Mouse (Mus musculus) central nervous system, embryonic 18 days (tissue): ENCODE results near the gene Fpgs. TPM values are rescaled to one million over a fixed set of nuclear protein-coding genes. Genes with fewer than 3 reads are reported as not detected.

ENCODE experiments used
- polyA plus RNA-seq: library from polyadenylated mRNA; depleted of rRNA; stranded (reverse); fragments of >200 nt; gene quantifications from 2 replicates; pipeline ENCODE4 v1.2.3, GENCODE M21; 2012; rRNA removed

The Fpgs gene
- polyA plus RNA-seq = 44.7 and 46.5 TPM in 2 replicates

DNA sequence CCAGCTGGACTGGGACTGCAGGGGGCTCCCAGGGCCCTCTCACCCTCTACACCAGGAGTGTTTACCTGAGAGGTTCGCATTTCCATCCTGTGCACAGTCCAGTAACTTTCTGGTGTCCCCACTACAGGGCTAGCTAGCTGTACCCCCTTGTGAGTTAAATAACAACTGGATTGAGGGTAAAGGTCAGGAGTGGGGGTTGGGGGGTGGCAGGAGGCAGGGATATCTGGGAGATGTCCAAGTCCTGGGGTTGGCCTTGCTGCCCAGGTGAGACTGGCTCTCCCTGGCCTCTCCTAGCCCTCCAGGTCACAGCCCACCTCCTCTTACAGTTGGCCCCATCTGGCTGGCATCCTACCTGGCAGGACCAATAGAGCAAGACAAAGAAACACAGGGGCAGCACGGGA is at the start of gene Fpgs:
Gene Fpgs, minus strand, starts transcription at position 125 of the 401 bp plus-strand sequence.

DNA sequence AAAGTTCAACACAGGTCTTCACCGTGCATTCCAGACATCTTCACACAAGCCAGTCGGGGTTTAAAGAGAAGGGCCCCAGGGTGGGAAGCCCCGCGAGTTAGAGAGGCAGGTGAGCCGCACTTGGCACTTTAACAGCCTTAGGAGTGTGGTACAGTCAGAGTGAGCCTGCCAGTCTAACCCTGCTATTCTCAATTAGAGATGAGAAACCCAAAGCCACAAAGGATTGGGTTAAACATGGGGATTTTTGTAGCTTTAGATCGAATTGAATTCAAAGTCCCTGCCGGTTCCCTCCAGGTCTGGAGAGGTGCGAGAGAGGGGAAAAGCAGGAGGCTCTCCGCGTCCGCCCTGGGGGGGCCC is 36.9 kb upstream of the Fpgs start, which contains the start of gene 6330409D20Rik:
Gene 6330409D20Rik, minus strand, starts transcription at position 101 of the 357 bp plus-strand sequence.

DNA sequence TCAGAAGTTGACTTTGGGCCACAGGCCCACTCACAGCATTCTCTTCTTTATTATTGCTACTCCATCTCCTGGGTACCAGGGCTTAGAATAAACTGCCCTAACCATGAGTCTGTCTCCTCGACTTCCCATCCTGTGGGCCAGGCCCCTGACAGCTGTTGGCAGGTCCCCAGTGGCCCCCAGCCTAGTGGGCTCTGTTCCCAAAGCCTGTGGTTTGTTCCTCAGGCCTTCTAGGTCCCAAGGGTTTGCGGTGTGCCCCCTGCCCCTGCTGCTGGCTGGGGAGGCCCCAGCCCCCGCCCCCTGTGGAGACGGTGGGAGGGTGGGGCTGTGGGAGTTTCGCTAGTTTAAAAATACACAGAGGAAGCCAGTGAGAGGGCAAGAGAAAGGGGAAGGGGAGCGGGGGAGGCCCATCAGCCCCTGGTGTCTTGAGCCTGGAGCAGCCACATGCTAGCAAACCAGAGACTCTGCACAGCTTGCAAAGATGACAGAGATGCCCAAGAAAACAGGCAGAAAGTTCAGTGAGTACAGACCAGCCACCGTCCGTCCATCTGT is 16.8 kb upstream of the Fpgs start, which contains the start of gene Sh2d3c:
Gene Sh2d3c, plus strand, starts transcription at position 375 of the 549 bp plus-strand sequence.

DNA sequence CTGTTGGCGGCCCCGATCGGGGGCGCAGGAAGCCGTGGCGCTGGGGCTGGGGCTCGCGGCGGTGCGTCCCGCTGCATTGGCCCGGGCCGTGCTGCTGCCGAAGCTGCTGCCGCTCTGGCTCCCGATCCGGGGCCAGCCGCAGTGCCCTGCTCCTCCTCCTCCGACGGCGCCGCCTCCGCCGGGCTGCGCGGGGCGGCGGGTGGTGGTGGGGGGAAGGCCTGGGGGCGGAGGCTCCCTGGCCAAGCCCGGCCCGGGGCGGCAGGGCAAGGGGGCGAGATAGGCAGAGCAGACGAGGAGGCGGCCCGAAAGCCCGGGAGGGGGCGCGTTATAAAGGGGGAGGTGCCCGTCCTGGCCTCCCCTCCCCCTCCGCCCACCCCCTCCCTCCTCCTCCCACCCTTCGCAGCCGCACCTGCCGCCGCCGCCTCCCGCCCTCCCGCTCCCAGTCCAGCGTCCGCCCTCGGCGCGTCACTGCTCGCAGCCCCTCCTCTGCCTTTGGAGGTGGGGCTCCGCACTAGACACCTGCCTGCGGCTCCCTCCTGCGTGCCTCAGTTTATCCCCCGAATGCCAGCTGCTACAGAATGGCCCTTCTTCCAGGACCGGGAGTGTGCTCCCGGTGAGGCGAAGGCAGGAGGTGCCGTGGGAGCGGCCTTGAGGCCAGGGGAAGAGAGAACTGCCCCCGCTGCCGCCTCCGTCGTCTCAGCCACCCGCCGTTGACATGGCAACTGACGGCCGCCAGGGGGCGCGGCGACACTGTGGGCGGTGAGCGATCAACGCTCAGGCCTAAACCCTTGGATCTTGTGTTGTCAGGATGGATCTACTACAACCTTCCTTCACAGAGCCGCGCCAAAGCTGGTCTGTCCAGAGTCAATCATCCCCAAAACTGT is 9.2 kb upstream of the Fpgs start, which contains the start of gene Cdk9:
Gene Cdk9, minus strand, starts transcription at position 143 of the 884 bp plus-strand sequence.

DNA sequence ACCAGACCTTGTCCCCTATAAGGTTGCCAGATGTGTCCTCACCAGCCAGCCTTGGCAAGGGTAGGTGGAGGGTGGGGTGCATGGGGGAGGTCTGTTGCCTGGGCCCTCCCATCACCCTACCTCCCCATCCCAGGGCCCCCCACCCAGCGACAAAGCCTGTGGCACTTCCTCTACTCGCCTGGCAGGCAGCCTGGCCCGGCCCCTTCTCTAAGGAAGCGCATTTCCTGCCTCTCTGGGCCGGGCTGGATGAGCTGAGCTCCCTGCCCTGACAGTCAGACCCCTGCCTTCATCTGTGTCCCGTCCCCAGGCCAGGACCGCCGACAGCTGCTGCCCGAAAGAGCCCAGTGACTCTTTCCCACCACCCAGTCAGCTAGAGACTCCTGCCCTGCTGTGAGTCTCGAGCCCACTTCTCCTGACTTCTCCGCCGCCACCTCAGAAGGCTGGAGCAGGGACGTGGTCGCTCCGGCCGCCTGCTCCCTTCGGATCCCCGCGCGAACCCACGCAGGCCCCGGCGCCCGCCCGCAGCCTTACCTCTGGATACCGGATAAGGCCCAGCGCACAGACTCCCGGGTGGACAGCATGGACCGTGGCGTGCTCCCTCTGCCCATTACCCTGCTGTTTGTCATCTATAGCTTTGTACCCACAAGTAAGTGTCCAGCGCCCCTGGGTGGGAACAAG is 57.4 kb downstream of the Fpgs start, which contains the start of gene Eng:
Gene Eng, plus strand, starts transcription at position 217 of the 678 bp plus-strand sequence.

Other genes starting within 250 kb of the Fpgs start
- gene Fam102a, start 168.8 kb downstream of the Fpgs start, polyA plus RNA-seq = 7.5 and 8.2 TPM in 2 replicates
- 172 and 187 TPM in 2 replicates for gene Dpm2, start 133.3 kb downstream of the Fpgs start, polyA plus RNA-seq
- 24.2 and 24.6 TPM in 2 replicates for gene Pip5kl1, start 129.3 kb downstream of the Fpgs start, polyA plus RNA-seq
- 0.31 and 0.35 TPM in 2 replicates for gene 9430097D07Rik, start 128.5 kb downstream of the Fpgs start, polyA plus RNA-seq
- gene St6galnac4, start 117.0 kb downstream of the Fpgs start, polyA plus RNA-seq = 29.4 and 30.7 TPM in 2 replicates
- gene St6galnac6, start 104.4 kb downstream of the Fpgs start, polyA plus RNA-seq = 30.7 and 32.0 TPM in 2 replicates
- 53.9 and 56.7 TPM in 2 replicates for gene Ak1, start 82.4 kb downstream of the Fpgs start, polyA plus RNA-seq
- gene Eng, start 57.5 kb downstream of the Fpgs start, polyA plus RNA-seq = 26.1 and 27.6 TPM in 2 replicates
- 196 and 197 TPM in 2 replicates for gene Cdk9, start 8.9 kb upstream of the Fpgs start, polyA plus RNA-seq
- 36.2 and 42.8 TPM in 2 replicates for gene Sh2d3c, start 16.9 kb upstream of the Fpgs start, polyA plus RNA-seq
- gene 6330409D20Rik, start 36.9 kb upstream of the Fpgs start, polyA plus RNA-seq = 3.8 and 4.7 TPM in 2 replicates
- 67.1 and 67.4 TPM in 2 replicates for gene Tor2a, start 53.1 kb upstream of the Fpgs start, polyA plus RNA-seq
- gene Ttc16, start 71.5 kb upstream of the Fpgs start, polyA plus RNA-seq = 1.4 and 2.4 TPM in 2 replicates
- 7.0 and 8.6 TPM in 2 replicates for gene Ptrh1, start 71.6 kb upstream of the Fpgs start, polyA plus RNA-seq
- 0.63 and 2.7 TPM in 2 replicates for gene Cfap157, start 80.3 kb upstream of the Fpgs start, polyA plus RNA-seq
- gene Stxbp1, start 143.1 kb upstream of the Fpgs start, polyA plus RNA-seq = 296 and 339 TPM in 2 replicates
- gene Fam129b, start 172.0 kb upstream of the Fpgs start, polyA plus RNA-seq = 41.3 and 48.1 TPM in 2 replicates